Mouse (Mus musculus) liver, postnatal 0 days (tissue): ENCODE data around the gene Triml1.

Experiments
- CTCF ChIP-seq: sonication (generic); IDR thresholded peaks from 2 replicates; pipeline ENCODE4 v1.5.1; 2016; ENCODE audit warnings: antibody characterized with exemption, low read depth
- EP300 ChIP-seq: IDR thresholded peaks from 2 replicates; pipeline ENCODE4 v1.6.1; 2016; ENCODE audit warnings: antibody characterized with exemption, low read depth, mild to moderate bottlenecking

- TF ChIP-seq CTCF (no peak), EP300 (no peak)
Measured at GRCm38 (mm10) chr8:43111205-43111827, 30.0 kb downstream of the Triml1 start.
